Mouse (Mus musculus) thymus, adult 2 months (tissue): ENCODE data around the gene Cse1l.

Experiments used
- CTCF ChIP-seq: fragments of 200-500 bp; IDR thresholded peaks from 2 replicates; pipeline ENCODE4 v1.5.1; 2012; ENCODE audit warnings: mild to moderate bottlenecking, control low read depth, low read length, moderate library complexity, borderline replicate concordance; ENCODE audit not compliant: control insufficient read depth, poor library complexity, insufficient read depth; ENCODE audit errors: extremely low read depth
- POLR2A ChIP-seq: fragments of 200-500 bp; IDR thresholded peaks from 2 replicates; pipeline ENCODE4 v1.6.1; 2012; ENCODE audit warnings: mild to moderate bottlenecking, low read length, control low read depth, moderate library complexity; ENCODE audit not compliant: control insufficient read depth, poor library complexity, insufficient read depth; ENCODE audit errors: extremely low read depth

DNA sequence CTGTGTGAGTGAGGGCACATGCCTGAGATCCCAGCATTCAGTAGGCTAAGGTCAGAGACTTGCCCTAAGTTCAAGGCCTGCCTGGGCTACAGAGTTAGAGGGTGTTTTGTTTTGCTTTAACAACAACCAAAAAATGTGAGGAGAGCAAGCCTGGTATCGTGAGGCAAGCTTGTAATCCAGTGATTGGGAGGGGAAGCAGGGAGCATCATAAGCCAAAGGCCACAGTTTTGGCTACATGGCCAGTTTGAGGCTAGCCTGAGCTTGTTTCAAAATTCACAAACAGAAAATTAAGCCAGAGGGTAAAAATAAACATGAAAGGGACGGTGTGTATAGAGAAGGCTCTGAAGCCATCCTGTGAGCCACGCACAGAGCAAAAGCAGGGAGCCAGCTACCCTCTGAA, 19.6 kb upstream of the Cse1l start:
- no peak for TF ChIP-seq POLR2A
- TF ChIP-seq CTCF, result no peak
